Mouse (Mus musculus): ENCODE measurements around the gene Gm43738.

The Gm43738 gene

DNA sequence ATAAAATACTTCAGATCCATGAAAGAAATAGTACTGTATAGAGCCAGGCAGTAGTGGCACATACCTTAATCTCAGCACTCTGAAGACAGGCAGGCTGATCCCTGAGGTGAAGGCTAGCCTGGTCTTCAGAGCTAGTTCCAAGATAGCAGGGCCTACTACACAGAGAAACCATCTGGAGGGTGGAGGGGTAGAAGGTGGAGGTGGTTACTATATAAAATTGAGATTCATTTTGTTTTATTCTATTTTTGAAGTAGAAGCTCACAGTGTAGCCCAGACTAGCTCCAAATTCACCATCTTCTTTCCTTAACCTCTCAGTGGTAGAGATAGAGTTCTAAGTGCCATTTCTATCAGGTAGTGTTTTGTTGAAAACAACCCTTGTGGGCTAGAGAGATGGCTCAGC is 33.6 kb downstream of the Gm43738 start:
- in situ Hi-C loops (cut with MboI; ENCODE audit: low pct_unique_long_range_greater_than_20kb in 1 of 2, low sequenced_read_pairs in 2 of 2, unreplicated experiment in 1 of 2), result no loop called here

DNA sequence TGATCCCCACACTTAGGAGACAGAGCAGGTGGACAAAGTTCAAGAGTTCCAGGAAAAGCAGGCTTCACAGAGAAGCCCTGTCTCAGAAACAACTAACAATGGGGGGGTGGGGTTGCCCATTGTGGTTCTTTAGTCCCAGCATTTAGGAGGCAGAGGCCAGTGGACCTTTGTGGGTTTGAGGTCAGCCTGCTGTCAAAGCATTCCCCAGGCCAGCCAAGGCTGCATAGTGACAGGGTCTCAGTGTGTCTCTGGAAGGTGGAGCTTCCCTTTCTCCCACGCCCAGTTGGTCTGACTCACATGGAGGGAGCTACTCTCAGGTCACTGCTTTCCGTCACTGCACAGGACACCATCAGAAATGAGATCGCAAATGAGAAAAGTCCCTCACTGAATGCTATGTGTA is 39.2 kb downstream of the Gm43738 start:
- in situ Hi-C loops (cut with MboI; ENCODE audit: low pct_unique_long_range_greater_than_20kb in 1 of 2, low sequenced_read_pairs in 2 of 2, unreplicated experiment in 1 of 2), result no loop called here

DNA sequence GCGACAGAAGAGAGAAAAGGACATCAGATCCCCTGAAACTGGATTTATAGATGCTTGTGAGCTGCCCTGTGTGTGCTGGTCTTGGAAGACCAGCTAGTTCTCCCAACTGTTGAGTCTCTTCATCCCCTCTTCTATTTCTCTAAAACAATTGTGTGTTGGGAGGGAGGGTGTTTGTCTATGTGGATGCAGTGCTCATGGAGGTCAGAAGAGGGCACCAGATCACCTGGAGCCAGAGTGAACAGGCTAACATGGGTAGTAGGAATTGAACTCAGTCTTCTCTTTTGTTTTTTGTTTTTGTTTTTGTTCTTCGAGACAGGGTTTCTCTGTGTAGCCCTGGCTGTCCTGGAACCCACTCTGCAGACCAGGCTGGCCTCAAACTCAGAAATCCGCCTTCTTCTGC is 42.1 kb downstream of the Gm43738 start:
- in situ Hi-C loops (cut with MboI; ENCODE audit: low pct_unique_long_range_greater_than_20kb in 1 of 2, low sequenced_read_pairs in 2 of 2, unreplicated experiment in 1 of 2), result no loop called here

DNA sequence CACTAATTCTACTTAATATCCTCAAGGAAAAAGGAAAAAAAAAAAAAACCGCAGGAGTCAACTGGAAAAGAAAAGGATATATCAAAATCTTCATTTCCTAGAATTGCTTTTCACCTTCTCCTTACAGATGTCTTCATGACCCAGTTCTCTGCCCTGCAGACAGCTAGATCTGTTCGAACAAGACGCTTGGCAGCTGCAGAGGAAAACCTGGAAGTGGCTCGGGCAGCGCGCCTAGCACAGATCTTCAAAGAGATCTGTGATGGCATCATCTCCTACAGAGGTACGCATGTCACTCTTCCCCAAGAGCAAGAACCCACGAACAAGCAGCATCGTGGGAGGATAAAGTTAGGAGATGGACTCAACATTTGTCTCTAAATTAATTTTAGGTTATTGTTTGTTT is 42.5 kb downstream of the Gm43738 start:
- in situ Hi-C loops (cut with MboI; ENCODE audit: low pct_unique_long_range_greater_than_20kb in 1 of 2, low sequenced_read_pairs in 2 of 2, unreplicated experiment in 1 of 2), result no loop called here

DNA sequence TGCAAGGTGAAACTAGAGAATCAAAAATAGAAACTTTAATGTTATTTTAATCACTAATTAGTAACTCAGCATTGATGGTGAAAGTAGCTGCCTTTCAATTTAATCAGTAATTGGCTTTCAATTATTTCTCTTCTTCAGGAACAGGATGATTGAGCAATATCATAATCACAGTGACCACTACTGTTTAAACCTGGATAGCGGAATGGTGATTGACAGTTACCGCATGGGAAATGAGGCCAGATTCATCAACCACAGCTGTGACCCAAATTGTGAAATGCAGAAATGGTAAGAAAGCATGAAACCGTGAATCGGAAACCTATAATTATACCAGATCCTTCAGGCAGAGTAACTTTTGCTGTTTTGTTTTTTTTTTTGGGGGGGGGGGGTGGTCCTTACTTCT is 57.5 kb downstream of the Gm43738 start:
- in situ Hi-C loops (cut with MboI; ENCODE audit: low pct_unique_long_range_greater_than_20kb in 1 of 2, low sequenced_read_pairs in 2 of 2, unreplicated experiment in 1 of 2), result no loop called here

Data from mouse embryonic stem cell (cell line).